Mouse (Mus musculus): ENCODE measurements around the gene Fgd1.

DNA sequence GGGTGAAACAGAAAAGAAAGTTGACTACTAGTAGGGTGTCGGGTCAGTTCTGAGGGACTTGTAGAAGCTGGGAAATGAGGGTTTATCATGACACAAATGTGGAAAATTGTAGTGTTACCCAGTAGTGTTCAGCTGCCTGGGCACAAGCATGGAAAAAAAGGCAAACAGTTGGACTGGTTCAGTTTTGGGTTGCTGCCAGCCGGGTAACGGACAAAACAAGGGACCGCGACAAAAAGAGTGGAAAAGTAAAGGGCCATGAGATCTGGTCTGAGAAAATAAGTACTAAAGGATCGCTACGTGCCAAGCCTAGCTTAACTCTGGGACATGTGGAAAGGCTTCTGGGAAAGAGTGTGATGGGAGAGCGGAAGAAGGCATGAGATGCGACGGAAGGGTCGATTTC is 371 bp downstream of the Fgd1 start:
- TF ChIP-seq CTCF (IDR thresholded peaks at IDR 0.05; ENCODE audit: low read depth) = no peak
- no peak for TF ChIP-seq EP300 (IDR thresholded peaks at IDR 0.05; ENCODE audit: low read depth)
